Mouse (Mus musculus): ENCODE data around the gene Spc25.

- no peak for TF ChIP-seq POLR2A (IDR thresholded peaks at IDR 0.05; ENCODE audit: insufficient read length, low read depth)
- TF ChIP-seq USF1 (IDR thresholded peaks at IDR 0.05; ENCODE audit: low read depth) = no peak
- no peak for TF ChIP-seq MAX (IDR thresholded peaks at IDR 0.05; ENCODE audit: low read depth)
- no peak for TF ChIP-seq MYOG (IDR thresholded peaks at IDR 0.05; ENCODE audit: control insufficient read depth in 1 of 3, insufficient read depth in 1 of 3, insufficient read length in 2 of 3, low read depth in 2 of 3)
- no peak for TF ChIP-seq TCF12 (IDR thresholded peaks at IDR 0.05; ENCODE audit: insufficient read depth, poor library complexity, severe bottlenecking)
- no peak for TF ChIP-seq MYOD1 (IDR thresholded peaks at IDR 0.05; ENCODE audit: control insufficient read depth in 1 of 3, insufficient read length in 2 of 3, low read depth in 2 of 3)
- TF ChIP-seq E2F4 (IDR thresholded peaks at IDR 0.05; ENCODE audit: insufficient read depth) = no peak
- TF ChIP-seq POLR2AphosphoS2 (IDR thresholded peaks at IDR 0.05; ENCODE audit: insufficient read length, low read depth) = no peak
- no peak for TF ChIP-seq SRF (IDR thresholded peaks at IDR 0.05; ENCODE audit: control insufficient read depth, insufficient read length, low read depth)
- no peak for TF ChIP-seq REST (IDR thresholded peaks at IDR 0.05; ENCODE audit: insufficient read depth, insufficient read length)
- TF ChIP-seq CEBPB (IDR thresholded peaks at IDR 0.05; ENCODE audit: insufficient read depth, poor library complexity, severe bottlenecking) = no peak
These were observed 55.2 kb downstream of the Spc25 start for GRCm38 (mm10) chr2:69150841-69151240.
